Mouse (Mus musculus) naive thymus-derived CD4-positive, alpha-beta T cell, adult 2 months (primary cell): ENCODE results near the gene Stag1.

Experiments used
- DNase-seq: peaks from one replicate; pipeline ENCODE4 v3.0.0-alpha.2; 2011; ENCODE audit warnings: low read depth

Gene Stag1

GRCm38 (mm10) chr9:100963428-100963912 lies 365.9 kb downstream of the Stag1 start:
- no peak for DNase-seq

- DNase-seq, result no peak
Measured at GRCm38 (mm10) chr9:100964106-100964505, 366.5 kb downstream of the Stag1 start.

DNA sequence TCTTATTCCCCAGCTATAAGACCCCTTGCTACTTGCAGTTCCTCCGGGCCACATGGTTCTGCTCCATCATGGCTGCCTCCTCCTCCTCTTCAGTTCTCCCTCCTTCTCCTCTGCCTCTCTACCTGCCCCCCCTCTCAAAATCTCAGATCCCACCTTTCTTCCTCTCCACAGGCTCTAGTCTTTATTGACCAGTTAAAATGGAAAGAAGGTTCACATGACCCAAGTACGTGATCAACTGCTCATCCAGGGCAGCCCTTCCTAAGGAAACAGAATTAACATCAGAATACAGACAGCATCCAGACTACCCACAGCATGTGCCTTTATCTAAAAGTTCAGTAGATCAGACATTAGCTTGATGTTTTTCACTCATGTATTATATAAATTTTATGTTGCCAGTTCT lies 371.9 kb downstream of the Stag1 start:
- DNase-seq, result no peak

- no peak for DNase-seq
Measured at GRCm38 (mm10) chr9:100978666-100979065, 381.1 kb downstream of the Stag1 start.

DNA sequence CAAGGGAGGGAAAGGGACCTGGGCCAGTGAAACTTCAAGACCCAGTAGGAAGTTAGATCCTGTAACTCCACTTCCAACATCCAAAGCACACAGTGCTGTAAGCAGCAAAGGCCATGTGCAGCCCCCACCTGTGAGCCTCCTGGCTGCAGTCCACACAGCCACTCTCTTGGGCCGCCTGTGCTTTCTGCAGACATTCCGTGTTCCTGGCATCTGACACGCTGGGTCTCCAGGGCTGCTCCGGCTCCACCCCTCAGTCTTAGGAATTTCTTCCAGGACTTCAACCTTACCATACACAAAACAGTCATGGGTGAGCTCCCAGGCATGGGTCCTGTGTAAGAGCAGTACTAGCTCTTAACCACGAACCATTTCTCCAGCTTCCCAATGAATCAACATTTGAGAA lies 381.7 kb downstream of the Stag1 start:
- no peak for DNase-seq

DNA sequence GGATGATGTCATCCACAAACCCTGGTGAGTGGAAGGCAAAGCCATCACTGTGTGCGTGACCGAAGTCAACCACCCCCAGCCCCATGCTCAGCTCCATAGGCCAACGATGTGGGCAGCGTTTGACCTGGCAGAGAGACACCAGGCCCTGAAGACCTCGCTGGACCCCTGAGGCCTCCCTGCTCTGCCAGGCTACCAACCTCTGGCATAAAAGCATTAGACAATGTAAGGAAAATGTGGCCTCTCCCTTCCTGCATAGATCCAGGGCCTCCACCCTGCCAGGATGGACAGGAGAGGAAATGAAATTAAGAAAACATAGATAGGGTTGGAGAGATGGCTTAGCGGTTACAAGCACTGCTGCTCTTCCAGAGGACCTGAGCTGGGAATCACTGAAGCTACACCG lies 385.2 kb downstream of the Stag1 start:
- no peak for DNase-seq

DNA sequence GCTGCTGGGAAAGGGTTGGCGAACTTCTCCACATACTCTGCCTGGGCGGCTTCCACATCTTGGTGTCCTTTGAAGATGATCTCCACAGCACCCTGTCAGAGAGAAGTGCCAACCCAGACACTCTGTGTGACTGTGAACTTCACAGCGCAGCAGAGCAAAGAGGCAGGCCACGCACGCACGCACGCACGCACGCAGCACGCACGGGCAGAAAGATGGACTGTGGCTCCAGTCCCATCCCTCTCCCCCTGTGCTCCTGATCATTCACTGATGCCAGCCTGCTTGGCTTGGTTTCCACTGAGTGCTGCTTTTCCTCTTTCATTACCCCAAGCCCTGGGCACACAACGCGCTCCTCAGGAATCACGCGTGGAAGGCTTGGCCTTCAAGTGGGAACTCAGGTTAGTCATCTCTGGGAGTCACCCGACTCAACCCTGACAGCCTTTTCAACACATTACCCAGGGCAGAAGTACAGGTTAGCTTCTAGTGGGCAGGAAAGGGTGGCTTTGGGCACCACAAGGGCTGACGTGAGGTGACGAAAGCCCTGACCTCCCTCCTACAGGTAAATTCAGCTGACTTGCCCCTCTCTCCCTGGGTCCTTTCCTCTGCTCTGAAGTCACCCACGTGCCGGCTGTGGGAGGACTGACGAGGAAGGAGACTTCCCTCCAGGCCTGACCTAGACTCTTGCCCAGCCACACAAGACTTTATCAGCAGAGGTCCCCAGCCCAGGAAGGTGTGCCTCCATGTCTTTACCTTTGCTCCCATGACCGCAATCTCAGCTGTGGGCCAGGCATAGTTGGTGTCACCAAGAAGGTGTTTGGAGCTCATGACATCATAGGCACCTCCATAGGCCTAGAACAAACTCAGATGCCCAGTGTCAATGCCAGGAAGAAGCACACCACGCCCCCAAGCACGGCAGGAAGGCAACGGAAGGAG lies 387.0 kb downstream of the Stag1 start:
- no peak for DNase-seq

GRCm38 (mm10) chr9:100987006-100987405 lies 389.4 kb downstream of the Stag1 start:
- no peak for DNase-seq

GRCm38 (mm10) chr9:100987850-100988249 lies 390.3 kb downstream of the Stag1 start:
- no peak for DNase-seq

GRCm38 (mm10) chr9:100990609-100991008 lies 393.0 kb downstream of the Stag1 start:
- no peak for DNase-seq

- DNase-seq, result no peak
Measured at GRCm38 (mm10) chr9:100991321-100991720, 393.7 kb downstream of the Stag1 start.

DNA sequence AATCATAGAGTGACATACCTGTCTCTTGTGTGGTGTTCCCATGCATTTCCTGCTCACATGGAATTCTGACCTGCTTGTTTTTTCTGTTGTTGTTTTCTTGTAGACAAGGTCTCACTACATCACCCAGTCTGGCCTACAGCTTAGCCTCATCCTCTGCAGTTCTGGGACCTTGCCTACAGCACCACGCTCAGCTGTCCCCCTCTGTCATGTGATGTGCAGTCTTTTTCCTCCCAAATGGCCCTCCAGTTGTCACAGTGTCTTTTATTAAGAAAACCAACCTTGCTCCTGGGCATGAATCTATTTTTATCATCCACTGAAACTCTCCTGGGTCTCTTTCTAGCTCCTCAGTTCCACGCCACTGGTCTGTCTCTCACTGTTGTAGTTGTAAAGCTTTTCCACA lies 394.6 kb downstream of the Stag1 start:
- DNase-seq, result no peak

DNA sequence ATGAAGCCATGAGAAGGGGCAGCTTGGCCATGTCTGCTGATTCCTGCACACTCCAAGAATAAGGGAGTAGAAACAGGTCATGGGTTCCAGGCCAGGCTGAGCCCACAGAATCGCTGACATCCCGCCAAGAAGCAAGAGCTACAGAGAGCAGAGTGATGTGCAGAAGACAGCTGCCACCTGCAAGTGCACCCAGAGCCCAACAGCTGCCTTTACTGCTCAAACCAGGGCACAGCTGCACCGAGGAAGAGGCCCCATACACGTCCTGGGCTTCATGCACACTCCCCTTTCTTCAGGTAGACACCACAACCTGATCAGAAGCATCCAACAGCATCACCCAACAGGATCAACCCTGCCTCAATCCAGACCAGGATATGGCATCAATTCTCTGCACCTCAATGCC lies 396.3 kb downstream of the Stag1 start:
- DNase-seq, result no peak

GRCm38 (mm10) chr9:100997138-100997537 lies 399.5 kb downstream of the Stag1 start:
- no peak for DNase-seq

DNA sequence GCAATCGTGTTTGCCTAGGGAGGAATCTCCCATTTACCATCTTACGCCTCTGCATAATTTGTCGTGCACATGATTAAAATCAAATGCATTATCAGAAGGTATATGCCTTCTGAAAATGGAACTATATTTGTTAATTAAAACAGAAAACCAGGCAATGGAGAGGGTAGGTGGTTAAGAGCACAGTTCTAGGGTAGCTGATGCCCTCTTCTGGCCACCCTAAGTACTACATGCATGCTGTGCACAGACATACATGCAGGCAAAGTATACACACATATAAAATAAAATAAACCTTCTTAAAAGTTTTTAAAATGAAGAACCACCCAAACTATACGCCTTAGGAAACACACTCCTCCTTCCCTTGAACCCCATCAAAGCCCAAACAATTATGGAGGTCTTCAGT lies 404.5 kb downstream of the Stag1 start:
- peak; percentile 47 for DNase-seq

DNA sequence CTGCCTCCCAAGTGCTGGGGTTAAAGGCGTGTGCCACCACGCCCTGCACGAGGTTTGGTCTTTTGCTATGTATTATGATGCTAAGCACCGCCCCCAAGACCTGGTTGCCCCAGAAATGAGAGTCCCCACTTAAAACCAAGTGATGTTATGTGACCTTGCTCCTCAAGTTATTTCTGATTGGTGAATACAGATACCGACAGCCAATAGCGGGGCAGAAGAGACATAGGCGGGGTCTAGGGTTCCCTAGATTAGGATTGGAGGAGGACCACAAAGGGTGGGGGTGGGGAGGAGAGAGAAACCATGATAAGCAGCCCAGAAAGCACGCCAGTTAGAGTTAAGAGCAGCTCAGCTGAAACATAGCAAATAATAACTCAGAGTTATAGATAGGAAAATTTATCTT lies 405.2 kb downstream of the Stag1 start:
- no peak for DNase-seq

DNA sequence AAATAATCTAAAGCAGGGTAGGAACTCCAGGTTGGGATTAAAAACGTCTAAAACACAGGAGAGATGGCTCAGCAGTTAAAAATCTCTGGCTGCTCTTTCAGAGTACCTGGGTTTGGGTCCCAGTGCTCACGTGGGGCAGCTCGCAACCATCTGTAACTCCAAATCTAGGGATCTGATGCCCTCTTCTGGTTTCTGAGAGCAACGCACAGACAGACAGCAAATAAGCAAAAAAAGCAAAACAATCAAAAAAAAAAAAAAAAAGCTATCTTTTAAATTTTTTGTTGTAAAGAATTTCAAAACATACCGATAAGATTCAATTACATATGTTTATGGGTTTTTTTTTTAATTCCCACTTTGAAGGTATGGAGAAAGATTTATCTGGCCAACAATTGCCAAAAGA lies 405.7 kb downstream of the Stag1 start:
- DNase-seq, result no peak

- DNase-seq, result no peak
Measured at GRCm38 (mm10) chr9:101005866-101006265, 408.3 kb downstream of the Stag1 start.
